Mouse (Mus musculus) intestine, embryonic 14.5 days (tissue): ENCODE data around the gene Fgfr2. TPM values are rescaled to one million over a fixed set of nuclear protein-coding genes. Genes with fewer than 3 reads are reported as not detected.

ENCODE experiments used
- ATAC-seq: fragments of 200-750 bp; cut with Nextera tagmentation; replicated peaks from 2 replicates; pipeline ENCODE4 v1.8.0; 2017; ENCODE audit warnings: low read depth, moderate number of reproducible peaks, moderate TSS enrichment, moderate library complexity; ENCODE audit not compliant: low FRiP score, low TSS enrichment
- DNase-seq: peaks from one replicate; pipeline ENCODE4 v3.0.0-alpha.2; 2018; ENCODE audit warnings: low spot score
- H3K27ac ChIP-seq: fragments of 300-500 bp; sonication (generic); 2 replicates; pipeline ENCODE4 v1.5.1; 2014; ENCODE audit warnings: low read depth, mild to moderate bottlenecking, control low read depth
- H3K27me3 ChIP-seq: fragments of 300-500 bp; sonication (generic); replicated peaks from 2 replicates; pipeline ENCODE4 v1.6.1; 2014; ENCODE audit warnings: low read length, control low read depth; ENCODE audit not compliant: control insufficient read depth, insufficient read depth
- H3K36me3 ChIP-seq: fragments of 300-500 bp; sonication (generic); 2 replicates; pipeline ENCODE4 v1.6.1; 2014; ENCODE audit warnings: low read length, control low read depth; ENCODE audit not compliant: control insufficient read depth, insufficient read depth
- H3K4me1 ChIP-seq: fragments of 300-500 bp; sonication (generic); replicated peaks from 2 replicates; pipeline ENCODE4 v1.6.1; 2014; ENCODE audit warnings: low read length, control low read depth, mixed read lengths; ENCODE audit not compliant: control insufficient read depth, insufficient read depth
- H3K4me2 ChIP-seq: fragments of 300-500 bp; sonication (generic); 2 replicates; pipeline ENCODE4 v1.6.1; 2014; ENCODE audit warnings: low read length
- H3K4me3 ChIP-seq: fragments of 300-500 bp; sonication (generic); 2 replicates; pipeline ENCODE4 v1.5.1; 2014; ENCODE audit warnings: low read depth, low read length, control low read depth, mixed read lengths
- H3K9ac ChIP-seq: fragments of 300-500 bp; sonication (generic); 2 replicates; pipeline ENCODE4 v1.6.1; 2014; ENCODE audit warnings: mild to moderate bottlenecking, low read length
- H3K9me3 ChIP-seq: fragments of 300-500 bp; sonication (generic); 2 replicates; pipeline ENCODE4 v1.6.1; 2016; ENCODE audit warnings: low read length, control low read depth; ENCODE audit not compliant: control insufficient read depth
- WGBS: fragments of 180-500 bp; shearing (Covaris S2); extraction: QIAGEN DNeasy Blood & Tissue Kit; methylation state at CpG from one replicate; pipeline ENCODE4 v1.1.7; 2014; 5-methylcytosine and 5-hydroxymethylcytosine counted together
- polyA plus RNA-seq: library from polyadenylated mRNA; unstranded; fragments of >200 nt; fragmentation: Nextera tagmentation; extraction: Ambion mirVana; gene quantifications from 2 replicates; pipeline ENCODE4 v1.2.1, GENCODE M21; 2014

Fgfr2 gene
- polyA plus RNA-seq, 1 experiment from 2014 or later: 105 TPM

GRCm38 (mm10) chr7:131552781-131553180 is 1570.4 kb downstream of the Fgfr2 start:
- Histone ChIP-seq H3K4me3 (no peak overlapping the region), H3K4me2 (no peak overlapping the region), H3K36me3 (no peaks in the 10 kb centered on the region), H3K9ac (no peak overlapping the region), H3K27ac (no peak overlapping the region), H3K9me3 (no peaks in the 10 kb centered on the region), H3K4me1 (peaks cover 6% of the 10 kb centered on the region; the same call in 1 of the 2 replicates), H3K27me3 (peaks cover 98% of the 10 kb centered on the region)
- DNase-seq (no peak), ATAC-seq (no peak)
- 3% methylated on average over 5 of the region's 5 CpGs for WGBS

- peaks cover 6% of the 10 kb centered on the region; the same call in 1 of the 2 replicates for H3K4me1 ChIP-seq
- under 1% methylated on average over 42 of the region's 42 CpGs for WGBS
- no peak overlapping the region for H3K4me3 ChIP-seq
- no peaks in the 10 kb centered on the region for H3K9me3 ChIP-seq
- ATAC-seq (no peak), DNase-seq (peak; percentile 61)
- H3K27me3 ChIP-seq: peaks cover 98% of the 10 kb centered on the region
- no peak overlapping the region for H3K27ac ChIP-seq
- H3K9ac ChIP-seq: no peak overlapping the region
- no peaks in the 10 kb centered on the region for H3K36me3 ChIP-seq
- no peak overlapping the region for H3K4me2 ChIP-seq
Measured at GRCm38 (mm10) chr7:131551931-131552741, 1571.0 kb downstream of the Fgfr2 start.

- no peak overlapping the region for H3K4me3 ChIP-seq
- H3K4me2 ChIP-seq: no peak overlapping the region
- peaks cover 6% of the 10 kb centered on the region; the same call in 1 of the 2 replicates for H3K4me1 ChIP-seq
- H3K27me3 ChIP-seq: peaks cover 98% of the 10 kb centered on the region
- no peaks in the 10 kb centered on the region for H3K36me3 ChIP-seq
- no peak overlapping the region for H3K9ac ChIP-seq
- H3K27ac ChIP-seq: no peak overlapping the region
- DNase-seq (peak; percentile 61), ATAC-seq (no peak)
- WGBS: 1% methylated on average over 4 of the region's 4 CpGs
- no peaks in the 10 kb centered on the region for H3K9me3 ChIP-seq
Measured at GRCm38 (mm10) chr7:131551471-131551870, 1571.7 kb downstream of the Fgfr2 start.

GRCm38 (mm10) chr7:131548473-131548872 is 1574.7 kb downstream of the Fgfr2 start, which contains the start of gene Hmx2:
TSS of gene Hmx2 (plus strand) at chr7:131548773.
- peaks cover under 1% of the 10 kb centered on the region; the same call in 1 of the 2 replicates for H3K4me1 ChIP-seq
- 1% methylated on average over 3 of the region's 3 CpGs for WGBS
- no peak for ATAC-seq
- H3K9ac ChIP-seq: no peak within 1 kb of the TSS
- no peak for DNase-seq
- no peak within 1 kb of the TSS for H3K27ac ChIP-seq
- no peak within 1 kb of the TSS for H3K4me2 ChIP-seq
- H3K4me3 ChIP-seq: no peak within 1 kb of the TSS
- H3K9me3 ChIP-seq: no peaks in the 10 kb centered on the region
- no peaks in the 10 kb centered on the region for H3K36me3 ChIP-seq
- peaks cover 98% of the 10 kb centered on the region for H3K27me3 ChIP-seq

- no peak overlapping the region for H3K27ac ChIP-seq
- DNase-seq (no peak), ATAC-seq (no peak)
- H3K9ac ChIP-seq: no peak overlapping the region
- H3K36me3 ChIP-seq: no peaks in the 10 kb centered on the region
- no peak overlapping the region for H3K4me2 ChIP-seq
- WGBS: 5% methylated on average over 5 of the region's 5 CpGs
- peaks cover 5% of the 10 kb centered on the region; the same call in 1 of the 2 replicates for H3K4me1 ChIP-seq
- H3K4me3 ChIP-seq: no peak overlapping the region
- no peaks in the 10 kb centered on the region for H3K9me3 ChIP-seq
- peaks cover 98% of the 10 kb centered on the region for H3K27me3 ChIP-seq
Measured at GRCm38 (mm10) chr7:131547481-131547880, 1575.7 kb downstream of the Fgfr2 start.

GRCm38 (mm10) chr7:131546423-131546822 is 1576.7 kb downstream of the Fgfr2 start:
- H3K9ac ChIP-seq: no peak overlapping the region
- ATAC-seq (no peak), DNase-seq (peak; percentile 60)
- H3K36me3 ChIP-seq: no peaks in the 10 kb centered on the region
- H3K27ac ChIP-seq: no peak overlapping the region
- H3K4me2 ChIP-seq: no peak overlapping the region
- H3K9me3 ChIP-seq: no peaks in the 10 kb centered on the region
- 2% methylated on average over 2 of the region's 2 CpGs for WGBS
- H3K4me1 ChIP-seq: peaks cover 5% of the 10 kb centered on the region; the same call in 1 of the 2 replicates
- H3K4me3 ChIP-seq: no peak overlapping the region
- peaks cover 98% of the 10 kb centered on the region for H3K27me3 ChIP-seq

- Histone ChIP-seq H3K36me3 (no peaks in the 10 kb centered on the region), H3K27ac (no peak overlapping the region), H3K4me3 (no peak overlapping the region), H3K9ac (no peak overlapping the region), H3K4me2 (no peak overlapping the region), H3K9me3 (no peaks in the 10 kb centered on the region), H3K27me3 (peaks cover 98% of the 10 kb centered on the region), H3K4me1 (peaks cover 5% of the 10 kb centered on the region; the same call in 1 of the 2 replicates)
- DNase-seq (peak; percentile 59), ATAC-seq (no peak)
- 2% methylated on average over 13 of the region's 13 CpGs for WGBS
Measured at GRCm38 (mm10) chr7:131545701-131546385, 1577.3 kb downstream of the Fgfr2 start.

- H3K4me3 ChIP-seq: 0 out of 2 replicates have a peak overlapping the region, but pooled peaks have one; percentile 1
- H3K9ac ChIP-seq: no peak overlapping the region
- DNase-seq: no peak
- H3K9me3 ChIP-seq: no peaks in the 10 kb centered on the region
- peaks cover 5% of the 10 kb centered on the region; the same call in 1 of the 2 replicates for H3K4me1 ChIP-seq
- H3K27ac ChIP-seq: no peak overlapping the region
- ATAC-seq: no peak
- H3K36me3 ChIP-seq: no peaks in the 10 kb centered on the region
- H3K4me2 ChIP-seq: no peak overlapping the region
- 1% methylated on average over 5 of the region's 5 CpGs for WGBS
- peaks cover 98% of the 10 kb centered on the region for H3K27me3 ChIP-seq
Measured at GRCm38 (mm10) chr7:131544871-131545270, 1578.3 kb downstream of the Fgfr2 start.
